Mouse (Mus musculus): ENCODE data around the gene Yme1l1. TPM values are rescaled to one million over a fixed set of nuclear protein-coding genes. Genes with fewer than 3 reads are reported as not detected.

Gene Yme1l1
- total RNA-seq (2012; rRNA removed): 58.6 and 69.5 TPM in 2 replicates
- total RNA-seq (2014; rRNA removed): 131 and 159 TPM in 2 replicates
- 78.2 and 90.5 TPM in 2 replicates for polyA plus RNA-seq (2012; ENCODE audit: insufficient read length, low read depth)

GRCm38 (mm10) chr2:23155777-23156607, at the start of gene Yme1l1, which contains the start of gene Mastl:
Yme1l1 (plus strand) TSS chr2:23156369.
Mastl (minus strand) TSS chr2:23156024.
- dilution Hi-C loops (cut with MboI; ENCODE audit: extremely low pct_ligation_motif_present, extremely low pct_unique_long_range_greater_than_20kb, low sequenced_read_pairs) (no loop called here), in situ Hi-C loops (cut with MboI; ENCODE audit: low pct_ligation_motif_present, low pct_unique_long_range_greater_than_20kb, low sequenced_read_pairs) (no loop called here)
- Histone ChIP-seq H3K4me1 (ENCODE audit: control insufficient read depth in 1 of 2, insufficient read depth in 2 of 2) (peaks cover 5 to 46% of the 10 kb centered on the region in 2 experiments), H3K27ac (ENCODE audit: insufficient read depth, low read depth) (peak within 1 kb of the TSS; percentile 96), H3K79me2 (replicated peaks; ENCODE audit: control insufficient read depth, extremely low read depth, insufficient read depth, poor library complexity, severe bottlenecking) (peaks cover 52% of the 10 kb centered on the region), H3K4me3 (replicated peaks in 1 of 3; ENCODE audit: low read depth in 2 of 3, low read length in 2 of 3, poor library complexity in 1 of 3) (peak within 1 kb of the TSS; percentile 91 to 98 (median 92)), H3K27me3 (replicated peaks) (no peaks in the 10 kb centered on the region), H3K36me3 (replicated peaks in 1 of 2; ENCODE audit: control insufficient read depth in 1 of 2, insufficient read depth in 1 of 2, low read length in 1 of 2) (peaks cover 4 to 19% of the 10 kb centered on the region in 2 experiments), H3K9ac (ENCODE audit: insufficient read depth, low read depth) (peak within 1 kb of the TSS; percentile 84), H3K9me3 (replicated peaks; ENCODE audit: low read length) (no peaks in the 10 kb centered on the region), H3K4me2 (ENCODE audit: insufficient read depth, low read depth, poor library complexity, severe bottlenecking) (peak within 1 kb of the TSS; percentile 100)
- TF ChIP-seq MYC (IDR thresholded peaks at IDR 0.05; ENCODE audit: low read depth, low read length): peak; percentile 60; the same call in 1 of the 2 replicates
- no peak for TF ChIP-seq ZC3H11A (IDR thresholded peaks at IDR 0.05; ENCODE audit: low read depth, low read length)
- TF ChIP-seq ZMIZ1 (IDR thresholded peaks at IDR 0.05; ENCODE audit: low read depth, low read length): peak; percentile 88; the same call in 1 of the 2 replicates
- peak; percentile 73 for TF ChIP-seq ELF1 (IDR thresholded peaks at IDR 0.05; ENCODE audit: low read depth, low read length)
- TF ChIP-seq TCF12 (IDR thresholded peaks at IDR 0.05; ENCODE audit: low read depth, low read length): peak; percentile 65
- TF ChIP-seq E2F4 (IDR thresholded peaks at IDR 0.05; ENCODE audit: insufficient replicate concordance, low read depth, low read length): peak; percentile 89; the same call in 1 of the 2 replicates
- peak; percentile 90 for TF ChIP-seq SIN3A (IDR thresholded peaks at IDR 0.05; ENCODE audit: low read length)
- no peak for TF ChIP-seq SMC3 (IDR thresholded peaks at IDR 0.05; ENCODE audit: low read depth, low read length)
- peak; percentile 91 for TF ChIP-seq NRF1 (IDR thresholded peaks at IDR 0.05; ENCODE audit: low read depth, low read length)
- no peak for TF ChIP-seq EP300 (IDR thresholded peaks at IDR 0.05; ENCODE audit: low read length)
- no peak for TF ChIP-seq JUND (conservative IDR thresholded peaks at IDR 0.05; ENCODE audit: low read depth, low read length)
- peak; percentile 75 for TF ChIP-seq MXI1 (IDR thresholded peaks at IDR 0.05; ENCODE audit: low read depth, low read length)
- no peak for TF ChIP-seq USF1 (IDR thresholded peaks at IDR 0.05; ENCODE audit: low read depth, low read length)
- TF ChIP-seq MEF2A (IDR thresholded peaks at IDR 0.05; ENCODE audit: borderline replicate concordance, low read depth, low read length): 0 out of 2 replicates have a peak, but pooled peaks have one; percentile 10
- peak; percentile 97 for TF ChIP-seq POLR2A (IDR thresholded peaks at IDR 0.05; ENCODE audit: low read depth, low read length)
- TF ChIP-seq USF2 (conservative IDR thresholded peaks at IDR 0.05; ENCODE audit: low read depth, low read length): no peak
- peak; percentile 42 for TF ChIP-seq MAX (IDR thresholded peaks at IDR 0.05; ENCODE audit: low read length)
- TF ChIP-seq ZKSCAN1 (IDR thresholded peaks at IDR 0.05; ENCODE audit: borderline replicate concordance, low read depth, low read length): no peak
- TF ChIP-seq NELFE (IDR thresholded peaks at IDR 0.05; ENCODE audit: low read depth, low read length): peak; percentile 74
- no peak for TF ChIP-seq CTCF (conservative IDR thresholded peaks at IDR 0.05 in 1 of 2, IDR thresholded peaks at IDR 0.05 in 1 of 2; ENCODE audit: low read depth in 2 of 2, low read length in 2 of 2)
- no peak for TF ChIP-seq ZNF384 (IDR thresholded peaks at IDR 0.05; ENCODE audit: low read depth, low read length)
- peak; percentile 95 for TF ChIP-seq POLR2AphosphoS2 (IDR thresholded peaks at IDR 0.05; ENCODE audit: low read depth, low read length)
- TF ChIP-seq PAX5 (IDR thresholded peaks at IDR 0.05; ENCODE audit: low read length): no peak
- TF ChIP-seq CHD1 (IDR thresholded peaks at IDR 0.05; ENCODE audit: low read depth, low read length): peak; percentile 97
- peak; percentile 63 for TF ChIP-seq IRF4 (IDR thresholded peaks at IDR 0.05; ENCODE audit: low read depth, low read length)
- TF ChIP-seq MAFK (IDR thresholded peaks at IDR 0.05; ENCODE audit: insufficient replicate concordance, low read length): no peak
- peak; percentile 92 for TF ChIP-seq TBP (conservative IDR thresholded peaks at IDR 0.05; ENCODE audit: low read depth, low read length)
- peak; percentile 93; the same call in 1 of the 2 replicates for TF ChIP-seq KAT2A (IDR thresholded peaks at IDR 0.05; ENCODE audit: insufficient replicate concordance, low read length)
- peak; percentile 92 for TF ChIP-seq HCFC1 (IDR thresholded peaks at IDR 0.05; ENCODE audit: low read depth, low read length)
- TF ChIP-seq UBTF (IDR thresholded peaks at IDR 0.05; ENCODE audit: low read depth, low read length): 0 out of 2 replicates have a peak, but pooled peaks have one; percentile 7
- TF ChIP-seq GABPA (IDR thresholded peaks at IDR 0.05; ENCODE audit: insufficient replicate concordance, low read depth, low read length): no peak; the same call in 1 of the 2 replicates
- peak; percentile 33; the same call in 1 of the 2 replicates for TF ChIP-seq ETS1 (conservative IDR thresholded peaks at IDR 0.05; ENCODE audit: low read depth, low read length)
- no peak for TF ChIP-seq BHLHE40 (IDR thresholded peaks at IDR 0.05; ENCODE audit: low read depth, low read length)
- TF ChIP-seq RCOR1 (conservative IDR thresholded peaks at IDR 0.05; ENCODE audit: low read depth, low read length): no peak
- TF ChIP-seq JUN (IDR thresholded peaks at IDR 0.05; ENCODE audit: insufficient read depth, low read depth, low read length): no peak
- no peak for TF ChIP-seq RAD21 (IDR thresholded peaks at IDR 0.05; ENCODE audit: low read depth, low read length)
- peak; percentile 87 for TF ChIP-seq MAZ (IDR thresholded peaks at IDR 0.05; ENCODE audit: low read depth, low read length)
- TF ChIP-seq CHD2 (IDR thresholded peaks at IDR 0.05; ENCODE audit: low read length): peak; percentile 95
- DNase-seq (ENCODE audit: extremely low read depth): peak; percentile 97
